Mouse (Mus musculus): Measurements from ENCODE around the gene Lrrk1. TPM values are rescaled to one million over a fixed set of nuclear protein-coding genes. Genes with fewer than 3 reads are reported as not detected.

The Lrrk1 gene
- total and polyA plus RNA-seq, 3 experiments: 7.8 to 11.0 (median 9.6) TPM

- Histone ChIP-seq H3K4me3 (no peak overlapping the region), H3K9ac (ENCODE audit: low read depth, low read length) (no peak overlapping the region), H3K4me1 (ENCODE audit: control insufficient read depth, insufficient read depth, low read length) (peaks cover 2% of the 10 kb centered on the region), H3K27ac (no peak overlapping the region), H3K36me3 (ENCODE audit: control insufficient read depth, insufficient read depth, low read length) (no peaks in the 10 kb centered on the region), H3K27me3 (ENCODE audit: control insufficient read depth, insufficient read depth, low read length) (no peaks in the 10 kb centered on the region), H3K79me2 (replicated peaks; ENCODE audit: control insufficient read depth, insufficient read depth, low read length) (no peaks in the 10 kb centered on the region)
- intact Hi-C loops (cut with DNase I): no loop called here
- WGBS: 78% methylated on average over 6 of the region's 6 CpGs
- TF ChIP-seq EP300 (IDR thresholded peaks at IDR 0.05; ENCODE audit: insufficient read depth, low read depth, low read length) (no peak), POLR2A (IDR thresholded peaks at IDR 0.05; ENCODE audit: insufficient read depth, low read depth, low read length) (no peak), CTCF (IDR thresholded peaks at IDR 0.05) (no peak)
- no peak for DNase-seq
Measured at GRCm38 (mm10) chr7:66233947-66234516, 154.1 kb downstream of the Lrrk1 start.

- no peaks in the 10 kb centered on the region for H3K79me2 ChIP-seq (replicated peaks; ENCODE audit: control insufficient read depth, insufficient read depth, low read length)
- H3K4me3 ChIP-seq: no peak overlapping the region
- no peak overlapping the region for H3K9ac ChIP-seq (ENCODE audit: low read depth, low read length)
- H3K27me3 ChIP-seq (ENCODE audit: control insufficient read depth, insufficient read depth, low read length): no peaks in the 10 kb centered on the region
- DNase-seq: no peak
- 41% methylated on average over 4 of the region's 4 CpGs for WGBS
- H3K27ac ChIP-seq: no peak overlapping the region
- no peaks in the 10 kb centered on the region for H3K36me3 ChIP-seq (ENCODE audit: control insufficient read depth, insufficient read depth, low read length)
- peaks cover 2% of the 10 kb centered on the region for H3K4me1 ChIP-seq (ENCODE audit: control insufficient read depth, insufficient read depth, low read length)
- intact Hi-C loops (cut with DNase I): no loop called here
- TF ChIP-seq CTCF (IDR thresholded peaks at IDR 0.05): no peak
- no peak for TF ChIP-seq EP300 (IDR thresholded peaks at IDR 0.05; ENCODE audit: insufficient read depth, low read depth, low read length)
- no peak for TF ChIP-seq POLR2A (IDR thresholded peaks at IDR 0.05; ENCODE audit: insufficient read depth, low read depth, low read length)
Measured at GRCm38 (mm10) chr7:66233141-66233946, 154.8 kb downstream of the Lrrk1 start.

- intact Hi-C loops (cut with DNase I): no loop called here
- no peak overlapping the region for H3K9ac ChIP-seq (ENCODE audit: low read depth, low read length)
- no peak for DNase-seq
- H3K36me3 ChIP-seq (ENCODE audit: control insufficient read depth, insufficient read depth, low read length): no peaks in the 10 kb centered on the region
- 83% methylated on average over 4 of the region's 4 CpGs for WGBS
- no peak overlapping the region for H3K4me3 ChIP-seq
- TF ChIP-seq CTCF (IDR thresholded peaks at IDR 0.05) (no peak), EP300 (IDR thresholded peaks at IDR 0.05; ENCODE audit: insufficient read depth, low read depth, low read length) (no peak), POLR2A (IDR thresholded peaks at IDR 0.05; ENCODE audit: insufficient read depth, low read depth, low read length) (no peak)
- no peak overlapping the region for H3K27ac ChIP-seq
- H3K79me2 ChIP-seq (replicated peaks; ENCODE audit: control insufficient read depth, insufficient read depth, low read length): no peaks in the 10 kb centered on the region
- H3K27me3 ChIP-seq (ENCODE audit: control insufficient read depth, insufficient read depth, low read length): no peaks in the 10 kb centered on the region
- peaks cover 2% of the 10 kb centered on the region for H3K4me1 ChIP-seq (ENCODE audit: control insufficient read depth, insufficient read depth, low read length)
Measured at GRCm38 (mm10) chr7:66231861-66232260, 156.3 kb downstream of the Lrrk1 start.

- Histone ChIP-seq H3K36me3 (ENCODE audit: control insufficient read depth, insufficient read depth, low read length) (no peaks in the 10 kb centered on the region), H3K27ac (peak overlapping the region; percentile 40), H3K79me2 (replicated peaks; ENCODE audit: control insufficient read depth, insufficient read depth, low read length) (no peaks in the 10 kb centered on the region), H3K27me3 (ENCODE audit: control insufficient read depth, insufficient read depth, low read length) (no peaks in the 10 kb centered on the region), H3K4me1 (ENCODE audit: control insufficient read depth, insufficient read depth, low read length) (peaks cover 2% of the 10 kb centered on the region), H3K9ac (ENCODE audit: low read depth, low read length) (no peak overlapping the region), H3K4me3 (no peak overlapping the region)
- TF ChIP-seq EP300 (IDR thresholded peaks at IDR 0.05; ENCODE audit: insufficient read depth, low read depth, low read length) (no peak), POLR2A (IDR thresholded peaks at IDR 0.05; ENCODE audit: insufficient read depth, low read depth, low read length) (no peak), CTCF (IDR thresholded peaks at IDR 0.05) (no peak)
- peak in 1 of 2 experiments; percentile 33 for DNase-seq
- 59% methylated on average over 17 of the region's 17 CpGs for WGBS
- intact Hi-C loops (cut with DNase I): no loop called here
Measured at GRCm38 (mm10) chr7:66230638-66231550, 157.3 kb downstream of the Lrrk1 start.

GRCm38 (mm10) chr7:66230246-66230637, 157.9 kb downstream of the Lrrk1 start:
- 60% methylated on average over 4 of the region's 4 CpGs for WGBS
- no peak for TF ChIP-seq EP300 (IDR thresholded peaks at IDR 0.05; ENCODE audit: insufficient read depth, low read depth, low read length)
- no peak for TF ChIP-seq CTCF (IDR thresholded peaks at IDR 0.05)
- TF ChIP-seq POLR2A (IDR thresholded peaks at IDR 0.05; ENCODE audit: insufficient read depth, low read depth, low read length): no peak
- Histone ChIP-seq H3K4me3 (no peak overlapping the region), H3K36me3 (ENCODE audit: control insufficient read depth, insufficient read depth, low read length) (no peaks in the 10 kb centered on the region), H3K4me1 (ENCODE audit: control insufficient read depth, insufficient read depth, low read length) (peaks cover 2% of the 10 kb centered on the region), H3K27ac (peak overlapping the region; percentile 40; the same call in 1 of the 2 replicates), H3K9ac (ENCODE audit: low read depth, low read length) (no peak overlapping the region), H3K27me3 (ENCODE audit: control insufficient read depth, insufficient read depth, low read length) (no peaks in the 10 kb centered on the region), H3K79me2 (replicated peaks; ENCODE audit: control insufficient read depth, insufficient read depth, low read length) (no peaks in the 10 kb centered on the region)
- intact Hi-C loops (cut with DNase I): no loop called here
- no peak for DNase-seq
